Mouse (Mus musculus) midbrain, embryonic 15.5 days (tissue): Measurements from ENCODE around the gene Morc1. TPM values are rescaled to one million over a fixed set of nuclear protein-coding genes. Genes with fewer than 3 reads are reported as not detected.
A peak's percentile ranks its signal among the peaks of the same experiment; 100 is the strongest.

Experiments used
- ATAC-seq: fragments of 200-750 bp; cut with Nextera tagmentation; replicated peaks from 2 replicates; pipeline ENCODE4 v1.8.0; 2017; ENCODE audit warnings: moderate TSS enrichment
- H3K27ac ChIP-seq: fragments of 300-500 bp; sonication (generic); 2 replicates; pipeline ENCODE4 v1.5.1; 2015; ENCODE audit warnings: mild to moderate bottlenecking, inconsistent platforms
- H3K27me3 ChIP-seq: fragments of 300-500 bp; sonication (generic); replicated peaks from 2 replicates; pipeline ENCODE4 v1.6.1; 2015; ENCODE audit warnings: inconsistent platforms
- H3K36me3 ChIP-seq: fragments of 300-500 bp; sonication (generic); replicated peaks from 2 replicates; pipeline ENCODE4 v1.6.1; 2015; ENCODE audit warnings: inconsistent platforms
- H3K4me1 ChIP-seq: fragments of 300-500 bp; sonication (generic); 2 replicates; pipeline ENCODE4 v1.6.1; 2015; ENCODE audit warnings: inconsistent platforms
- H3K4me2 ChIP-seq: fragments of 300-500 bp; sonication (generic); 2 replicates; pipeline ENCODE4 v1.6.1; 2015; ENCODE audit warnings: inconsistent platforms, mild to moderate bottlenecking, moderate library complexity
- H3K4me3 ChIP-seq: fragments of 300-500 bp; sonication (generic); 2 replicates; pipeline ENCODE4 v1.5.1; 2015; ENCODE audit warnings: mild to moderate bottlenecking, inconsistent platforms
- H3K9ac ChIP-seq: fragments of 300-500 bp; sonication (generic); 2 replicates; pipeline ENCODE4 v1.6.1; 2015; ENCODE audit warnings: mild to moderate bottlenecking, inconsistent platforms
- H3K9me3 ChIP-seq: fragments of 300-500 bp; sonication (generic); 2 replicates; pipeline ENCODE4 v1.6.1; 2016; ENCODE audit warnings: inconsistent platforms
- WGBS: fragments of 180-500 bp; shearing (Covaris S2); methylation state at CpG from one replicate; pipeline ENCODE4 v1.1.7; 2015; ENCODE audit warnings: mixed read lengths; 5-methylcytosine and 5-hydroxymethylcytosine counted together
- polyA plus RNA-seq: library from polyadenylated mRNA; unstranded; fragments of >200 nt; fragmentation: Nextera tagmentation; extraction: Ambion mirVana; gene quantifications from 2 replicates; pipeline ENCODE4 v1.2.1, GENCODE M21; 2015

Gene Morc1
- polyA plus RNA-seq, 1 experiment from 2014 or later, result not detected

DNA sequence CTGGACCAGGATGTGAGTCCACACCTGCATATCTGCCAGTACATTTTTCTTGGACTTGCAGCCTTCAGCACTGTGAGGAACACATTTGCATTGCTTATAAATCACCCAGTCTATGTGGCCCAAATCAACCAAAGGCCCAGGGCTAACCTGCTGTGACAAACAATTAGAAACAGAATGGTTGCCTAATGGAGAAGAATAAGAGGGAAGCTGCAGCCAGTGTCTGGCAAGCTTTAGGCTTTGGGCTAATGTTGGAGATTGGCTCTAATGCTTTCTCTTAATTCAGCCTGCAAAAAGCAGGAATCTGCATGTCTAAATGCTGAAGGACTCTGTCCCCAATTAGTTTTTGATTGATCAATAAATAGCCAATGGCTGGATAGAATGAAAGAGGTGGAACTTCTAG lies 88.5 kb downstream of the Morc1 start:
- Histone ChIP-seq H3K27ac (no peak overlapping the region), H3K36me3 (no peaks in the 10 kb centered on the region), H3K9ac (no peak overlapping the region), H3K27me3 (no peaks in the 10 kb centered on the region), H3K4me1 (no peaks in the 10 kb centered on the region), H3K4me2 (no peak overlapping the region), H3K4me3 (no peak overlapping the region), H3K9me3 (no peaks in the 10 kb centered on the region)
- ATAC-seq, result no peak

DNA sequence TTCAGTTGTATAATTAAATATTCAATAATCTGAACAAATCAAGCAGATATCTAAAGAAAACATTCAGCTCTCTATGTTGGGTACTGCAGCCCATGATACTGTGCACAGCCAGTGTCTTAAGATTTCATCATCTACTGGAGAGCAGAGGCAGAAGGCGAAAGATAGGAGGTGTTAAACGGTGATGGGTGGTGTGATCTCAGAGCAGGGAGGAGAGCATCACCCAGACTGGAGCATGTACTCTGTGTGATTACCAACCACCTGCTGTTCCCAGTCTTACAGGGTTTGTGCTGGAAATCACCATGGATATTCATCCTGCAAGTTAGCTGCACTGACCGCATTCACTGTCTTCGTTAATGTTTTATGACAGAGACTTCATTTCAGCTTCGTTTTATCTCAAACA lies 106.1 kb downstream of the Morc1 start:
- H3K36me3 ChIP-seq, result no peaks in the 10 kb centered on the region
- no peak overlapping the region for H3K4me3 ChIP-seq
- no peak overlapping the region for H3K27ac ChIP-seq
- no peaks in the 10 kb centered on the region for H3K9me3 ChIP-seq
- H3K4me2 ChIP-seq, result no peak overlapping the region
- no peaks in the 10 kb centered on the region for H3K27me3 ChIP-seq
- WGBS, result 86% methylated on average over 5 of the region's 5 CpGs
- H3K4me1 ChIP-seq, result no peaks in the 10 kb centered on the region
- ATAC-seq, result no peak
- no peak overlapping the region for H3K9ac ChIP-seq

DNA sequence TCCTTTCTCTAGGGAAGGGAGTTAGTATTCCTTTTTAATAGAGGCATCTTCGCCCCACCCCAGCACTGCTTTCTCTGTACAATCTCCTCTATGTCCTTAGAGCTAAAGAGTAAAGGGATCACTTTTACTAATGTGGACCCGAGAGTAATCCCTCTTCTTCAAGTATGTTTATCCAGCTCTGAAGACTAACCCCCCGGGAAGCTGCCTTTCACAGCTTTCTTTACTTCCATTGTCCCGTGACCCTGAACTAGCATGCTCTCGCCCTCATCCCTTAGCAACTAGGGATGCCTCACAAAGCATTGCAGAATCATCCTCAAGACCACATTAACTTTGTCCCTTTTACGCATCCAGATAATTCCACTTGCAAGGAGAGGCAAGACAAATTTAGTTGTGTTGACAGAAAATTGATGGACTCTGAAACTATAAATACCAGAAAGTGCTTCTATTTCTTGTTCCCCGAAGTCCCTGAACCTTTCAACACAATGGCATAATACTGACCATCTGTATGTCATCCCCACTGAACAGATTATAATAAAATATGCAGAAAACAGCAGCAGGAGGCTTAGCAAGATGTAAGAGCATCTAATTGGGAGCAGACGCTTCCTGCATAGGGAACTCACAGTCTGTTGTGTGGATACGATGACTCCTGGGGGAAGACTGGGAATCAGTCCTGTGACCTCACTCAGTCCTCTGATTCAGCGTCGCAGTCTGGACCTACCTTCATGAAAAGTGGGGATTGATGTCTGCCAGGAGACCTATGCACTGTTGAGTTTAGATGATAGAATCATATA lies 131.4 kb downstream of the Morc1 start:
- WGBS, result 13% methylated on average over 11 of the region's 11 CpGs
- Histone ChIP-seq H3K4me1 (peaks cover 3% of the 10 kb centered on the region; the same call in 1 of the 2 replicates), H3K36me3 (no peaks in the 10 kb centered on the region), H3K4me3 (no peak overlapping the region), H3K9me3 (no peaks in the 10 kb centered on the region), H3K27me3 (no peaks in the 10 kb centered on the region), H3K27ac (no peak overlapping the region), H3K9ac (no peak overlapping the region), H3K4me2 (no peak overlapping the region)
- peak; percentile 71 for ATAC-seq

DNA sequence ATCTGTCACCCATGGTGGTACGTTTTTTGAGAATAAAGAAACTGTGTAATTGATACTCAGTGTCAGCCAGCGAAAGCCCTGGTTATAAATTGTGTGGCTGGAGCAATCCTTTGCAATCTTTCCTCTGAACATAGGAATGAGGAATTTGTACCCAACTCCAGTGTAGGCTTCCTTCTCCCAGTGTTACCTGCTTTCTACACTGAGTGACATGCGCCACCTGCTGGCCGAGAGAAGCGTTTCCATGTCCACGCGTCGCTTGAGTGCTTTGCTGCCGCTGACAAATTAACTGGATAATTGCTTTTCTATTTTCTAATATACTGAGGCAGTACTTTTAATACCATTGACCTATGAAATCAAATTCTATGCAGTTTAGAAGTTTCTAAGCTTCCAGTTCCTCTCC lies 139.3 kb downstream of the Morc1 start:
- WGBS, result 17% methylated on average over 9 of the region's 9 CpGs
- no peak overlapping the region for H3K4me2 ChIP-seq
- H3K9me3 ChIP-seq, result no peaks in the 10 kb centered on the region
- no peak overlapping the region for H3K4me3 ChIP-seq
- H3K4me1 ChIP-seq, result no peaks in the 10 kb centered on the region
- H3K27me3 ChIP-seq, result no peaks in the 10 kb centered on the region
- H3K36me3 ChIP-seq, result no peaks in the 10 kb centered on the region
- H3K9ac ChIP-seq, result no peak overlapping the region
- peak; percentile 92 for ATAC-seq
- H3K27ac ChIP-seq, result no peak overlapping the region

DNA sequence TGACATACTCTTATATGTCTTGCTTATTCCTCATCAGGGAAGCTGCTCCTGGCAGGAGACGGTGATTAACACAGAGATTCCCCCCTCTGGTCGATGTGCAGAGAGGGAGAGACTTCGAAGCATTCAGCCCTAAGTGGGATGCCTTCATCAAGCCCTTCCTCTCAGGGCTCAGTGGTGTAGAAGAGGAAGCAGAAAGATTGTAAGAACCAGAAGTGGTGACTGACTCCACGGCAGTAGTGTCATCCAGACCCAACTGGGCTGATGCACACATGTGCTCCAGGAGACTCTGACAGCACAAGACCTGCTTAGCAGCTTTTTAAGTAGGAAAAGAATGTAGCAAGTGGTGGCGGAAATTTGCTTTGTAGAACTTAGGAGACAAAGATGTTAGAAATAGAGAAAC lies 143.0 kb downstream of the Morc1 start:
- WGBS, result 85% methylated on average over 5 of the region's 5 CpGs
- Histone ChIP-seq H3K4me1 (no peaks in the 10 kb centered on the region), H3K27me3 (no peaks in the 10 kb centered on the region), H3K27ac (no peak overlapping the region), H3K4me2 (no peak overlapping the region), H3K9ac (no peak overlapping the region), H3K36me3 (no peaks in the 10 kb centered on the region), H3K9me3 (no peaks in the 10 kb centered on the region), H3K4me3 (no peak overlapping the region)
- ATAC-seq, result no peak

DNA sequence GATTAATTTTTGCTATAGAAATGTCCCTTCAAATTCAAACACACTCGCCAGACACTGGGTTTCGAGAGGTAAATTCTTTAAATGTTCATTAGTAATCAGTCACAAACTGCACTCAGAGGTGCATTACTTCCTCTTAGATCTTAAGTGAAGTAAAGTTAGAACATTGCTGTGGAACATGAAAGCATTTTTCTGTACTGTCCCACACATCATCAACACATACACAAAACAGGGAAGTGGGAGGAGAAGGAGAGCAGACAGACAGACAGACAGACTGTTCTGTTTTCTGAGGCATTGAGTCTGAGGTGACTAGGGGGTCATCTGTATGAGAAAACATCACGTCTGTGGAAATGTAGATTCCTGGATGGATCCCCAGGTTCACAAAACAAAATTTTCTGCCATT lies 143.5 kb downstream of the Morc1 start:
- no peaks in the 10 kb centered on the region for H3K9me3 ChIP-seq
- H3K4me2 ChIP-seq, result no peak overlapping the region
- ATAC-seq, result no peak
- H3K9ac ChIP-seq, result no peak overlapping the region
- no peak overlapping the region for H3K27ac ChIP-seq
- no peaks in the 10 kb centered on the region for H3K4me1 ChIP-seq
- H3K36me3 ChIP-seq, result no peaks in the 10 kb centered on the region
- 82% methylated on average over 3 of the region's 3 CpGs for WGBS
- H3K4me3 ChIP-seq, result no peak overlapping the region
- no peaks in the 10 kb centered on the region for H3K27me3 ChIP-seq

DNA sequence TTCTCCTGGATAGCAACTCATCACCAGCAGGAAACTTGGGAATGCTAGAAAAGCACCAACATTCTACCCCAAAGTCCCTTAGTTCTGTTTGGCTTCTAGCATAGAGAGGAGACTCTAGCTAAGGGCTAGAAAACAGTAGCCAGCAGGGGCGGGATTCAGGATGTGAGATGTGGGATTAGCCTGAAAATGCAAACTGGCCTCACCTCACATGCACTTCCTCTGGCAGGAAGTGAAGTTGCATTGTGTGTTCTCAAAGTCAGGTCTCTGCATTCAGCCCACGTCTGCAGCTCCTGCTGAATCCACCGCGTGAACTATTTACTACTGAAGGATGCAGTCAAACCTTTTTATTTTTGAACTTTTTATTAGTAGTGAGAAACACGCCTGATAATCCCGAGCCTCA lies 154.3 kb downstream of the Morc1 start:
- H3K4me2 ChIP-seq, result no peak overlapping the region

DNA sequence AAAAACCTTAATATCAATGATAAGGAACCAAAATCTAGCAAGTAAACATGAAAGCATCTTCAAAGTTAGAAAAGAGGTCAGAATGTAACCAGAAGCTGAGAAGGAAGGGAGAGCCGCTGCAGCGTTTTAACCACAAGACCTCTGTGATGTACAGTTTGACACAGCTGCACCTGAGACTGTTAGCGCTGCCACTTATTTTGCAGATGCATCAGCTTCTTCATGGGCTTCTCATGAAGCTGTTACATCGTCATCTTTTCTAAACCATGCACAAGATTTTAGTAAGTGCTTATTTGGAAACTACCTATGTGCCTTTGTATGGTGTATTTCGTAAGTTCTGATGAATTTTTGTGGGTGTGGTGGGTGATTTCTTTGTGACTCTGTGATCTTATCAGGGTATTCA lies 163.4 kb downstream of the Morc1 start:
- H3K4me2 ChIP-seq, result no peak overlapping the region
- H3K9me3 ChIP-seq, result no peaks in the 10 kb centered on the region
- no peaks in the 10 kb centered on the region for H3K27me3 ChIP-seq
- H3K4me1 ChIP-seq, result no peaks in the 10 kb centered on the region
- no peak overlapping the region for H3K9ac ChIP-seq
- no peak overlapping the region for H3K4me3 ChIP-seq
- no peaks in the 10 kb centered on the region for H3K36me3 ChIP-seq
- H3K27ac ChIP-seq, result no peak overlapping the region
- WGBS, result 84% methylated on average over 5 of the region's 5 CpGs
- ATAC-seq, result no peak

More for the DNA sequence above, 154.3 kb downstream of the Morc1 start:
- Histone ChIP-seq H3K27ac (no peak overlapping the region), H3K9me3 (no peaks in the 10 kb centered on the region), H3K9ac (no peak overlapping the region), H3K27me3 (no peaks in the 10 kb centered on the region), H3K4me3 (no peak overlapping the region), H3K4me1 (no peaks in the 10 kb centered on the region), H3K36me3 (no peaks in the 10 kb centered on the region)
- 76% methylated on average over 6 of the region's 6 CpGs for WGBS
- no peak for ATAC-seq

DNA sequence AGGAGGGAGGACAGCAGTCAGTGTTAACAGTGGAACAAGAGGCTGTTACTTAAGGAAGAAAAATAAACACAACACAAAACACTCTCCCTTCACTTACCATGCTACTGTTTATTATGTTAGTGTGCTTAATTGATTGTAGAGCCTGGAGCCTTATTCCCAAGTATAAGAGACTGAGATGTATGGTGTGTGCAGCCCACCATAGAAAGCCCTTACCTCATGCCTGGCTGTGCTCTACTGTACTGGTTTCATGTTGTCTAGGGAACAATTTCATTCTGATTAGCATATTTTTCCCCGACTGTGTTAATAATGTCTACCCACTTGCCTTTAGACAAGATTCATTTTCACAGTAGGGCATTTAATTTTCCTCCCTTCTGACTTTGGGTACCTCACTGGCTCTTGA lies 164.2 kb downstream of the Morc1 start:
- H3K9me3 ChIP-seq, result no peaks in the 10 kb centered on the region
- 62% methylated on average over 1 of the region's 1 CpGs for WGBS
- H3K9ac ChIP-seq, result no peak overlapping the region
- no peaks in the 10 kb centered on the region for H3K36me3 ChIP-seq
- no peaks in the 10 kb centered on the region for H3K4me1 ChIP-seq
- no peak overlapping the region for H3K27ac ChIP-seq
- no peak overlapping the region for H3K4me2 ChIP-seq
- no peaks in the 10 kb centered on the region for H3K27me3 ChIP-seq
- no peak overlapping the region for H3K4me3 ChIP-seq
- no peak for ATAC-seq

DNA sequence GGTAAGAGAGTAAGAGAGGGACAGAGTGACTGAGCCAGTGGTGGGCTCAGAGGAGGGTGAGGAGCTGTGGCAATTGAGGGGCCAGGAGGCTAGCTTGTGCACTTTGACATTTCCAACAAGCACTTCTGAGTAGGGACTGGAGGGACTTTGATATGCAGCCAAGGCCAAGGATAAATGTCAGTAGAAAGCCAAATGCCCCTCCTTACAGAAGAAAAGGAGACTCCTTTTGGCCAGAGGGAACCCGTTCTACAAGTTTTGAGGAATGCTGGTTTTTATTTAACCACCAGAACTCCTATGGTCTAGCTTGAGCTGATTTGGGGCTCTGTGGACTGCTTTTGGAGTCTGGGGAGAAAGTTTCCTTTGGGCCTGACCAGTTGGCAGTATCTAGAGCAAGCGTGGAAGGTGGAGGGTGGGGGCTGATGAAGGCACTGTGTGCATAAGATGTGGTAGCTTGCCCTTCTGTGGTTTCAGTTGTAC lies 172.7 kb downstream of the Morc1 start:
- Histone ChIP-seq H3K4me2 (no peak overlapping the region), H3K9me3 (no peaks in the 10 kb centered on the region), H3K9ac (no peak overlapping the region), H3K27me3 (no peaks in the 10 kb centered on the region), H3K27ac (no peak overlapping the region), H3K4me3 (no peak overlapping the region), H3K4me1 (no peaks in the 10 kb centered on the region), H3K36me3 (no peaks in the 10 kb centered on the region)
- 91% methylated on average over 2 of the region's 2 CpGs for WGBS
- ATAC-seq, result no peak

DNA sequence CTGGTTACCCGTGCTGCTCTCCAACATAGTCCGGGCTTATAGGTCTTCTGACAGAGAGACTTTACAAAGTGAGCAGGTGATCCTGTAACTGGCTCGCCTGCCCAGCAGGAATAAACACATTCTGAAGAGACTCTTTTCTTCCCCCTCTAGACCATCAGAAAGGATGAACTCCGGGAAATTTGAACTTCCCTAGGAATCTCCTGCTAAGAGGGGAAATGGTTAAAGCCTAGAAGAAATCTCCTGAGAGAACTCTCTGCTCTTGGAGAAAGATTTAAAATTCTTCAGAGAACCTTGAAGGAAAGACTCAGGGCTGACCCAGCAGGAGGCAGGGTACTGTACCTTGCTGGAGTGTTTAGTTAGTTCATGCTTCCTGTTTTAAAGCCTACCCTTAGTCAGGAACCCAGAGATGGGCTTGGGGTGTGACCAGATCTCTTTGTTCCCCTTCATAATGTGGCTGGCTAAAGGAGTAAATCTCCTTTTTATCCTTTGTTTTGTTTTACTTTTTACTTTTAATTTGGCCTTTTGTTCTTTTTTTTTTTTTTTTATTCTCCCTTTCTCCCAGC lies 175.5 kb downstream of the Morc1 start:
- no peaks in the 10 kb centered on the region for H3K36me3 ChIP-seq
- H3K9me3 ChIP-seq, result no peaks in the 10 kb centered on the region
- WGBS, result 60% methylated on average over 4 of the region's 4 CpGs
- no peak overlapping the region for H3K4me3 ChIP-seq
- H3K4me2 ChIP-seq, result no peak overlapping the region
- no peak for ATAC-seq
- no peak overlapping the region for H3K27ac ChIP-seq
- no peaks in the 10 kb centered on the region for H3K4me1 ChIP-seq
- no peak overlapping the region for H3K9ac ChIP-seq
- no peaks in the 10 kb centered on the region for H3K27me3 ChIP-seq

DNA sequence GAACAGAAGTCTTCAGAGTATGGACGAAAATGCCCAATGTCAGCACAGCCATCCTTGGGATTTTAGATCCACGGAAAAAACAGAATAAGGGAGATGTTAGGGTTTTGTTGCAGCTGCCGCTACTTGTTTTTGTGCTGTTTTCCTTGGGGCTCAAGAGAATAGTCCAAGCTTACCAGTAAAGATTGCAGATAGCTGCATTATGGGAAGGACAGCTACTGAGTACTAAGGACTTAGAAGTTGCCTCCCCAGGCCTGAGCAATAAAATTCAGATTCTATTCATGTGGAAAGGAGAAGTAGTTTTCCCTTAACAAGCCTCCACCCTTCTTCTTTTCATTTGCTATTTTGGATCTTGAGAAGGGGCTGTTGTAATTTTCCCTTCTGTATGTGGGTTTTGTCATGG lies 177.2 kb downstream of the Morc1 start:
- Histone ChIP-seq H3K9me3 (no peaks in the 10 kb centered on the region), H3K27ac (no peak overlapping the region), H3K36me3 (no peaks in the 10 kb centered on the region), H3K4me1 (no peaks in the 10 kb centered on the region), H3K4me2 (no peak overlapping the region), H3K9ac (no peak overlapping the region), H3K27me3 (no peaks in the 10 kb centered on the region), H3K4me3 (no peak overlapping the region)
- WGBS, result 84% methylated on average over 3 of the region's 3 CpGs
- no peak for ATAC-seq

DNA sequence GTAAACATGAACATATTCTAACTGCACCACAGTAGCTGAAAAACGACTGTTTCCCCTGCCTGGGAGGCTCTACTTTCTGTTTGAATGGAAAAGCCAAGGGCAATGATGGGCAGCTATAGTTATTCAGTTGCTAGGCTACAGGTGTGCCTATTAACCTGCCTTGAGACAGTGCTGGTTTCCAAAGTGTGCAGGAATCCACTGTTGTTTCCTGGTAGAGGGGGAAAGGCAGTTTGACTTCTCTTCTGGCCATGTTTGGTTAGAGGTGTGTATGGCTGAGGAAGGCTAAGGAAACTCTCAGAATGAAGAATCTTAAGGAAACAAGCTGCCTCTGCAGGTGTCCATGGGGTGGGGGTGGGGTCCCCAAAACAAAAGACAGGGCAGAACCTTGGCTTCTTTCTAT lies 179.8 kb downstream of the Morc1 start:
- H3K9me3 ChIP-seq, result no peaks in the 10 kb centered on the region
- H3K27ac ChIP-seq, result no peak overlapping the region
- H3K4me1 ChIP-seq, result no peaks in the 10 kb centered on the region
- H3K4me2 ChIP-seq, result no peak overlapping the region
- no peak overlapping the region for H3K4me3 ChIP-seq
- no peak overlapping the region for H3K9ac ChIP-seq
- ATAC-seq, result no peak
- no peaks in the 10 kb centered on the region for H3K27me3 ChIP-seq
- 70% methylated on average over 1 of the region's 1 CpGs for WGBS
- no peaks in the 10 kb centered on the region for H3K36me3 ChIP-seq
